Mouse (Mus musculus) lung, embryonic 16.5 days (tissue): ENCODE measurements around the gene Abcg1. TPM values are rescaled to one million over a fixed set of nuclear protein-coding genes. Genes with fewer than 3 reads are reported as not detected.

ENCODE experiments used
- ATAC-seq: fragments of 200-750 bp; cut with Nextera tagmentation; 2 replicates; pipeline ENCODE4 v1.8.0; 2017; ENCODE audit warnings: low read depth, mild to moderate bottlenecking, moderate library complexity
- H3K27ac ChIP-seq: fragments of 300-500 bp; sonication (generic); 2 replicates; pipeline ENCODE4 v1.5.1; 2014; ENCODE audit warnings: mild to moderate bottlenecking, control low read depth, low read length
- H3K27me3 ChIP-seq: fragments of 300-500 bp; sonication (generic); 2 replicates; pipeline ENCODE4 v1.6.1; 2014; ENCODE audit warnings: low read depth, low read length, mixed read lengths; ENCODE audit not compliant: control insufficient read depth, insufficient read depth
- H3K36me3 ChIP-seq: fragments of 300-500 bp; sonication (generic); 2 replicates; pipeline ENCODE4 v1.6.1; 2014; ENCODE audit warnings: low read length; ENCODE audit not compliant: control insufficient read depth, insufficient read depth
- H3K4me1 ChIP-seq: fragments of 300-500 bp; sonication (generic); replicated peaks from 2 replicates; pipeline ENCODE4 v1.6.1; 2014; ENCODE audit warnings: low read length, mixed read lengths; ENCODE audit not compliant: control insufficient read depth, insufficient read depth
- H3K4me2 ChIP-seq: fragments of 300-500 bp; sonication (generic); 2 replicates; pipeline ENCODE4 v1.6.1; 2014; ENCODE audit warnings: low read depth, low read length, control low read depth
- H3K4me3 ChIP-seq: fragments of 300-500 bp; sonication (generic); 2 replicates; pipeline ENCODE4 v1.5.1; 2014; ENCODE audit warnings: mild to moderate bottlenecking, low read length, control low read depth
- H3K9ac ChIP-seq: fragments of 300-500 bp; sonication (generic); 2 replicates; pipeline ENCODE4 v1.6.1; 2014; ENCODE audit warnings: low read length, control low read depth
- H3K9me3 ChIP-seq: fragments of 300-500 bp; sonication (generic); 2 replicates; pipeline ENCODE4 v1.6.1; 2016; ENCODE audit warnings: low read length; ENCODE audit not compliant: control insufficient read depth
- WGBS: fragments of 180-500 bp; shearing (Covaris S2); extraction: QIAGEN DNeasy Blood & Tissue Kit; methylation state at CpG from one replicate; pipeline ENCODE4 v1.1.7; 2014; 5-methylcytosine and 5-hydroxymethylcytosine counted together
- polyA plus RNA-seq: library from polyadenylated mRNA; unstranded; fragments of >200 nt; fragmentation: Nextera tagmentation; extraction: Ambion mirVana; gene quantifications from 2 replicates; pipeline ENCODE4 v1.2.1, GENCODE M21; 2015

Abcg1 gene
- polyA plus RNA-seq, 1 experiment from 2014 or later, result 12.9 TPM

- H3K27me3 ChIP-seq, result peaks cover 30% of the 10 kb centered on the region
- no peak overlapping the region; the same call in 1 of the 2 replicates for H3K9ac ChIP-seq
- no peaks in the 10 kb centered on the region for H3K9me3 ChIP-seq
- H3K4me1 ChIP-seq, result peaks cover 14% of the 10 kb centered on the region
- no peak overlapping the region for H3K4me3 ChIP-seq
- H3K27ac ChIP-seq, result peak overlapping the region; percentile 82
- H3K4me2 ChIP-seq, result peak overlapping the region; percentile 21; the same call in 1 of the 2 replicates
- ATAC-seq, result peak; percentile 79
- H3K36me3 ChIP-seq, result no peaks in the 10 kb centered on the region
- WGBS, result 27% methylated on average over 13 of the region's 13 CpGs
Measured at GRCm38 (mm10) chr17:31060588-31061345, 3.3 kb downstream of the Abcg1 start.

GRCm38 (mm10) chr17:31061346-31062095 lies 4.0 kb downstream of the Abcg1 start:
- H3K27me3 ChIP-seq, result peaks cover 30% of the 10 kb centered on the region
- peaks cover 14% of the 10 kb centered on the region for H3K4me1 ChIP-seq
- no peaks in the 10 kb centered on the region for H3K9me3 ChIP-seq
- H3K36me3 ChIP-seq, result no peaks in the 10 kb centered on the region
- H3K27ac ChIP-seq, result peak overlapping the region; percentile 82
- no peak overlapping the region for H3K4me2 ChIP-seq
- H3K9ac ChIP-seq, result no peak overlapping the region; the same call in 1 of the 2 replicates
- no peak for ATAC-seq
- H3K4me3 ChIP-seq, result no peak overlapping the region
- 59% methylated on average over 3 of the region's 3 CpGs for WGBS

GRCm38 (mm10) chr17:31066058-31066457 lies 8.6 kb downstream of the Abcg1 start:
- ATAC-seq, result no peak
- Histone ChIP-seq H3K27me3 (no peaks in the 10 kb centered on the region), H3K9ac (no peak overlapping the region), H3K4me3 (no peak overlapping the region), H3K9me3 (no peaks in the 10 kb centered on the region), H3K36me3 (no peaks in the 10 kb centered on the region), H3K4me1 (peaks cover 8% of the 10 kb centered on the region), H3K27ac (no peak overlapping the region), H3K4me2 (no peak overlapping the region)
- WGBS, result 66% methylated on average over 6 of the region's 6 CpGs

GRCm38 (mm10) chr17:31067051-31067450 lies 9.6 kb downstream of the Abcg1 start:
- Histone ChIP-seq H3K4me1 (peaks cover 16% of the 10 kb centered on the region), H3K36me3 (no peaks in the 10 kb centered on the region), H3K9ac (no peak overlapping the region), H3K9me3 (no peaks in the 10 kb centered on the region), H3K27me3 (no peaks in the 10 kb centered on the region), H3K4me3 (no peak overlapping the region), H3K4me2 (no peak overlapping the region), H3K27ac (no peak overlapping the region)
- ATAC-seq, result 0 out of 2 replicates have a peak, but pooled peaks have one; percentile 31
- 60% methylated on average over 11 of the region's 11 CpGs for WGBS

GRCm38 (mm10) chr17:31069121-31069520 lies 11.6 kb downstream of the Abcg1 start:
- 68% methylated on average over 6 of the region's 6 CpGs for WGBS
- no peaks in the 10 kb centered on the region for H3K36me3 ChIP-seq
- H3K4me2 ChIP-seq, result no peak overlapping the region
- no peak overlapping the region for H3K4me3 ChIP-seq
- peaks cover 34% of the 10 kb centered on the region for H3K4me1 ChIP-seq
- no peak overlapping the region for H3K9ac ChIP-seq
- no peaks in the 10 kb centered on the region for H3K9me3 ChIP-seq
- no peak overlapping the region for H3K27ac ChIP-seq
- no peaks in the 10 kb centered on the region for H3K27me3 ChIP-seq
- no peak for ATAC-seq

GRCm38 (mm10) chr17:31069845-31070244 lies 12.4 kb downstream of the Abcg1 start:
- no peak overlapping the region for H3K9ac ChIP-seq
- H3K9me3 ChIP-seq, result no peaks in the 10 kb centered on the region
- no peak overlapping the region for H3K27ac ChIP-seq
- no peak overlapping the region for H3K4me3 ChIP-seq
- H3K4me2 ChIP-seq, result no peak overlapping the region
- H3K36me3 ChIP-seq, result no peaks in the 10 kb centered on the region
- WGBS, result 67% methylated on average over 4 of the region's 4 CpGs
- no peaks in the 10 kb centered on the region for H3K27me3 ChIP-seq
- peaks cover 37% of the 10 kb centered on the region for H3K4me1 ChIP-seq
- no peak for ATAC-seq

- Histone ChIP-seq H3K27me3 (no peaks in the 10 kb centered on the region), H3K4me3 (no peak overlapping the region), H3K4me1 (peaks cover 37% of the 10 kb centered on the region), H3K9me3 (no peaks in the 10 kb centered on the region), H3K4me2 (no peak overlapping the region), H3K9ac (no peak overlapping the region), H3K27ac (no peak overlapping the region), H3K36me3 (no peaks in the 10 kb centered on the region)
- ATAC-seq, result no peak
- WGBS, result 30% methylated on average over 6 of the region's 6 CpGs
Measured at GRCm38 (mm10) chr17:31070403-31071185, 13.1 kb downstream of the Abcg1 start.

- Histone ChIP-seq H3K27ac (no peak overlapping the region), H3K36me3 (no peaks in the 10 kb centered on the region), H3K9me3 (no peaks in the 10 kb centered on the region), H3K4me1 (peaks cover 37% of the 10 kb centered on the region), H3K27me3 (no peaks in the 10 kb centered on the region), H3K4me2 (no peak overlapping the region), H3K4me3 (no peak overlapping the region), H3K9ac (0 out of 2 replicates have a peak overlapping the region, but pooled peaks have one; percentile 18)
- ATAC-seq, result no peak
- WGBS, result 50% methylated on average over 18 of the region's 18 CpGs
Measured at GRCm38 (mm10) chr17:31071421-31072301, 14.2 kb downstream of the Abcg1 start.
